Mouse (Mus musculus): Measurements from ENCODE around the gene Sertad3. TPM values are rescaled to one million over a fixed set of nuclear protein-coding genes. Genes with fewer than 3 reads are reported as not detected.

The Sertad3 gene
- total and polyA plus RNA-seq, 3 experiments = 2.0 to 6.7 TPM; not detected in 1

DNA sequence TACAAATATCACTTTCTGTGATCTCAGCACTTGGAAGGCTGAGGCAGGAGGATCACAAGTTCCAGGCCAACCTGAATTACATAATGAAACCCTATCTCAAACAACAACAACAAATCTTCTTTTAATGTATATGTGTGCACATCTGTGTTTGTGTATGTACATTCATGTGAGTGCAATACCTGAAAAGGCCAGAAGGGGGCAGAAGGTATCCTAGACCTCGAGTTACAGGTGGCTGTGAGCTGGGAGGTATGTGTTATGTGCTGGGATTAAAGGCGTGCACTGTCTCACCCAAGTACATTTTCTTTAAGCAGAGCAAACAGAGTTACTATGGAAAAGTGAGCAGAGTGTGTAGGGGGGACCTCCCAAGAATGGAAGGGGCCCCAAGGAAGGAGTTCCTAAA, 44.4 kb upstream of the Sertad3 start:
- Histone ChIP-seq H3K9me3 (replicated peaks; ENCODE audit: insufficient read depth, low read length) (no peaks in the 10 kb centered on the region), H3K79me2 (ENCODE audit: control insufficient read depth, insufficient read depth, low read length, poor library complexity) (no peaks in the 10 kb centered on the region), H3K9ac (ENCODE audit: control insufficient read depth, low read depth, low read length, poor library complexity, severe bottlenecking) (no peak overlapping the region), H3K27ac (ENCODE audit: control insufficient read depth, low read depth, low read length) (no peak overlapping the region), H3K36me3 (ENCODE audit: control insufficient read depth in 1 of 2, insufficient read depth in 2 of 2, low read length in 2 of 2) (no peaks in the 10 kb centered on the region), H3K27me3 (ENCODE audit: control insufficient read depth in 1 of 2, insufficient read depth in 2 of 2, low read length in 2 of 2) (no peaks in the 10 kb centered on the region), H3K4me1 (ENCODE audit: control insufficient read depth in 1 of 2, insufficient read depth in 2 of 2, low read length in 2 of 2) (no peaks in the 10 kb centered on the region), H3K4me3 (ENCODE audit: control insufficient read depth in 1 of 2, insufficient read depth in 1 of 2, low read depth in 2 of 2, low read length in 2 of 2) (no peak overlapping the region)
- peak; percentile 34 for DNase-seq (ENCODE audit: low read depth, low spot score)
- TF ChIP-seq CTCF (IDR thresholded peaks at IDR 0.05 in 2 of 3, conservative IDR thresholded peaks at IDR 0.05 in 1 of 3; ENCODE audit: control insufficient read depth in 1 of 3, insufficient read depth in 1 of 3, low read depth in 2 of 3, low read length in 3 of 3, poor library complexity in 1 of 3, severe bottlenecking in 1 of 3) (peak; percentile 12 to 46 (median 36); a peak in 4 of 6 replicates), SIN3A (IDR thresholded peaks at IDR 0.05; ENCODE audit: low read length) (no peak)

DNA sequence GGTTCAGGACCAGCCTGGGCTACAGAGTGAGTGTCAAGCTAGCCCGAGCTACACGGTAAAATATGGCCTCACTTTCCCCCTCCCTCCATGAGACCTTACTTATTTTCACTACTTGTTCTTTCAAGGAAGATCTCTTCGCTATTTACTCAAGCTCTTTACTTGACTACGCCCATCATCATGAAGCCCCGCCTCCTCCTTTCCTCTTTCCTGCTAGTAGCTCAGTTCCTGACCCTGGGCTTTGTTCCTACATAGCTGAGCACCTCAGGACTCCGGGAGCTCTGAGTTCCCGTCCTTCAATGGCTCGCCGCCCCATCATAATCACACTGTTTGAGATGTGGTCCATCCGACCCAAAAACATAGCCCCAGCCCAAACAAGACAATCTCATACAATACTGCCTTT, 40.2 kb upstream of the Sertad3 start:
- TF ChIP-seq ZMIZ1 (IDR thresholded peaks at IDR 0.05; ENCODE audit: low read depth, low read length) (no peak), MYC (IDR thresholded peaks at IDR 0.05; ENCODE audit: low read depth, low read length) (no peak), GATA1 (IDR thresholded peaks at IDR 0.05; ENCODE audit: low read depth, low read length) (no peak), SIN3A (IDR thresholded peaks at IDR 0.05; ENCODE audit: low read length) (no peak), RCOR1 (IDR thresholded peaks at IDR 0.05; ENCODE audit: low read depth, low read length) (no peak), USF1 (IDR thresholded peaks at IDR 0.05; ENCODE audit: low read depth, low read length) (no peak), MXI1 (IDR thresholded peaks at IDR 0.05; ENCODE audit: low read depth, low read length) (no peak), GABPA (IDR thresholded peaks at IDR 0.05; ENCODE audit: low read depth, low read length) (no peak), ELF1 (IDR thresholded peaks at IDR 0.05; ENCODE audit: low read depth, low read length) (no peak), ZKSCAN1 (IDR thresholded peaks at IDR 0.05; ENCODE audit: low read depth, low read length) (no peak), NELFE (IDR thresholded peaks at IDR 0.05; ENCODE audit: low read depth, low read length) (no peak), TBP (IDR thresholded peaks at IDR 0.05; ENCODE audit: low read depth, low read length) (no peak), UBTF (IDR thresholded peaks at IDR 0.05; ENCODE audit: borderline replicate concordance, insufficient read depth, low read depth, low read length) (no peak), MAZ (IDR thresholded peaks at IDR 0.05; ENCODE audit: low read depth, low read length) (no peak)
- Histone ChIP-seq H3K4me3 (ENCODE audit: control insufficient read depth in 1 of 2, insufficient read depth in 1 of 2, low read depth in 2 of 2, low read length in 2 of 2) (no peak overlapping the region), H3K9me3 (replicated peaks; ENCODE audit: insufficient read depth, low read length) (no peaks in the 10 kb centered on the region), H3K4me1 (ENCODE audit: control insufficient read depth in 1 of 2, insufficient read depth in 2 of 2, low read length in 2 of 2) (no peaks in the 10 kb centered on the region), H3K36me3 (ENCODE audit: control insufficient read depth in 1 of 2, insufficient read depth in 2 of 2, low read length in 2 of 2) (no peaks in the 10 kb centered on the region), H3K27ac (ENCODE audit: control insufficient read depth, low read depth, low read length) (no peak overlapping the region), H3K27me3 (ENCODE audit: control insufficient read depth in 1 of 2, insufficient read depth in 2 of 2, low read length in 2 of 2) (peaks cover 0 to 1% of the 10 kb centered on the region in 2 experiments; a peak in 1 of 4 replicates), H3K79me2 (ENCODE audit: control insufficient read depth, insufficient read depth, low read length, poor library complexity) (no peaks in the 10 kb centered on the region), H3K9ac (ENCODE audit: control insufficient read depth, low read depth, low read length, poor library complexity, severe bottlenecking) (no peak overlapping the region)
- DNase-seq (ENCODE audit: low read depth, low spot score) = no peak

DNA sequence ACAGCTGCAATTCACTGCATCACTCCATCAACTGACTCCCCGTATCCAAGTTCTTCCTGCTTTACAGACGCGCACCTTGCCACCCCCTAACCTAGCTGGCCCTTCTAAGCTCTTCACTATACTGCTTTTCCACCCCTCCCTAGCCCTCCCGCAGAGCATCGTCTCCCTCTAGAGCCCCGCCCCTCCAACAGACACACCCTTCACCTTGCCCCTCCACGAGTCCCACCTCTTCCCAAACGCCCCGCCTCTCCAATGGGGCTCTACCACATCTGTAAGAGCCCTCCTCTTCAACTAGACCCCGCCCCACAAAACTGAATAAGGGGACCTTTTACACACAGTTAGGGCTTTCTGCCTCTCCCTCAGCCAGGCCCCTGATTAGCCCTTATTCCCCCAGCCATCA, 39.8 kb upstream of the Sertad3 start:
- H3K79me2 ChIP-seq (ENCODE audit: control insufficient read depth, insufficient read depth, low read length, poor library complexity) = no peaks in the 10 kb centered on the region
- no peaks in the 10 kb centered on the region for H3K4me1 ChIP-seq (ENCODE audit: control insufficient read depth in 1 of 2, insufficient read depth in 2 of 2, low read length in 2 of 2)
- TF ChIP-seq TBP (IDR thresholded peaks at IDR 0.05; ENCODE audit: low read depth, low read length) (no peak), NRF1 (IDR thresholded peaks at IDR 0.05; ENCODE audit: insufficient read depth, low read depth, low read length, poor library complexity, severe bottlenecking) (no peak), SMC3 (IDR thresholded peaks at IDR 0.05; ENCODE audit: low read depth, low read length) (no peak), CHD1 (IDR thresholded peaks at IDR 0.05; ENCODE audit: low read depth, low read length) (no peak), E2F4 (IDR thresholded peaks at IDR 0.05; ENCODE audit: borderline replicate concordance, low read depth, low read length) (no peak), POLR2AphosphoS2 (IDR thresholded peaks at IDR 0.05; ENCODE audit: low read length) (no peak), UBTF (IDR thresholded peaks at IDR 0.05; ENCODE audit: borderline replicate concordance, insufficient read depth, low read depth, low read length) (no peak), POLR2AphosphoS5 (IDR thresholded peaks at IDR 0.05; ENCODE audit: borderline replicate concordance, low read depth, low read length) (no peak), MYB (IDR thresholded peaks at IDR 0.05; ENCODE audit: low read depth, low read length) (no peak), GABPA (IDR thresholded peaks at IDR 0.05; ENCODE audit: low read depth, low read length) (no peak), ZNF384 (IDR thresholded peaks at IDR 0.05; ENCODE audit: low read depth, low read length) (no peak), TAL1 (IDR thresholded peaks at IDR 0.05; ENCODE audit: low read length) (no peak)
- peaks cover 0 to 1% of the 10 kb centered on the region in 2 experiments; a peak in 1 of 4 replicates for H3K27me3 ChIP-seq (ENCODE audit: control insufficient read depth in 1 of 2, insufficient read depth in 2 of 2, low read length in 2 of 2)
- H3K9me3 ChIP-seq (replicated peaks; ENCODE audit: insufficient read depth, low read length) = no peaks in the 10 kb centered on the region
- H3K9ac ChIP-seq (ENCODE audit: control insufficient read depth, low read depth, low read length, poor library complexity, severe bottlenecking) = no peak overlapping the region
- H3K27ac ChIP-seq (ENCODE audit: control insufficient read depth, low read depth, low read length) = no peak overlapping the region
- DNase-seq (ENCODE audit: low read depth, low spot score) = peak; percentile 17
- H3K4me3 ChIP-seq (ENCODE audit: control insufficient read depth in 1 of 2, insufficient read depth in 1 of 2, low read depth in 2 of 2, low read length in 2 of 2) = no peak overlapping the region
- no peaks in the 10 kb centered on the region for H3K36me3 ChIP-seq (ENCODE audit: control insufficient read depth in 1 of 2, insufficient read depth in 2 of 2, low read length in 2 of 2)
